Mouse (Mus musculus): Measurements from ENCODE around the gene Pcgf3. TPM values are rescaled to one million over a fixed set of nuclear protein-coding genes. Genes with fewer than 3 reads are reported as not detected.

The Pcgf3 gene
- polyA plus RNA-seq, 1 experiment from 2014 or later: 27.1 TPM

DNA sequence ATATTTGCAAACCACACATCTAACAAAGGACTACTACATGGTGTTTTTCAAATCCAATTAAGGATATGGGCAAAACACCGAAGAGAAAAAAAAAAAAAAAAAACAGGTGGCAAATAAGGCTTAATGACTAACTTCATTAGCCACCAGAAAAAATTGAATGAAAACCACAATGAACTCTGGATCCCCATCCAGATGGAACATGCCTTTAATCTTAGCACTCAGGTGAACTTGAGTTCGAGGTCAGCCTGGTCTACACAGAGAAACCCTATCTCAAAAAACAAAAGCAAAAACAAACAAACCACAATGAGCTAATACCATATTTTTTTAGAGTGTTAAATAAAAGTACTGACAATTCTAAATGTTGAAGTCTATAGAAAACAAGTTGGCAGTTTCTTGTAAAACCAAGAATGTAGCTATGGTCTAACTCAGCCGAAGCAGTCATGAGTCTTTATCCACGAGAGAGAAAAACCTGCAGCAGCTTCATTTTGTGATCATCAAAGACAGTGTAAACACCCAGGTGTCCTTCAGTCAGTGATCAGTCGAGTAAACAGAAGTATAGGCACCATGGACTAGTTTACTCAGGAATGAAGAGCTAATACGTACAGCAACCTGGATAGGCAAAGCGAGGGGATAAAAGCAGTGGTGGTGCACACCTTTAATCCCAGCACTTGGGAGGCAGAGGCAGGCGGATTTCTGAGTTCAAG, 10.0 kb upstream of the Pcgf3 start:
- WGBS: 78% methylated on average over 8 of the region's 8 CpGs
- H3K4me1 ChIP-seq (replicated peaks): no peaks in the 10 kb centered on the region; the same call in 1 of the 2 replicates
- H3K27me3 ChIP-seq: peaks cover 24% of the 10 kb centered on the region
- H3K4me2 ChIP-seq: no peak overlapping the region
- H3K9ac ChIP-seq: no peak overlapping the region
- no peaks in the 10 kb centered on the region for H3K36me3 ChIP-seq
- no peak overlapping the region for H3K4me3 ChIP-seq
- H3K27ac ChIP-seq (replicated peaks): no peak overlapping the region
- no peak for ATAC-seq (ENCODE audit: low read depth)
- no peaks in the 10 kb centered on the region for H3K9me3 ChIP-seq

DNA sequence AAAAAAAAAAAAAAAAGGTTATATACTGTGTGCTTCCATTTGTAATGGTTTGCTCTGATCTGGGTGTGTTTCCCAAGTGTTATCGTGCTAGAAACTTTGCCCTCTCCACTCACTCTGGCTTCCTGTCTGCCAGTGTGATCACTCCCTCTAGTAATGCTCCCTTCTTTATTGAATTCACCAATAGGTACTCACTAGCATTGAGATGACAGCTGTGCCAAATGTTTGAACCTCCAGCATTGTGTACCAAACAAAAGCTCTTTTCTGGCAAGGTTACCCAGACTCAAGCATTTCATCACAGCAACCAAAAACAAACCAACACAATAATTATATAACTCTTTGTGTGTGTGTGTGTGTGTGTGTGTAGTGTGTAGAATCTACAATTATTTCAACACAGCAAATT, 9.4 kb upstream of the Pcgf3 start:
- H3K9ac ChIP-seq: no peak overlapping the region
- no peaks in the 10 kb centered on the region; the same call in 1 of the 2 replicates for H3K4me1 ChIP-seq (replicated peaks)
- 85% methylated on average over 1 of the region's 1 CpGs for WGBS
- H3K4me2 ChIP-seq: no peak overlapping the region
- no peak overlapping the region for H3K4me3 ChIP-seq
- H3K36me3 ChIP-seq: no peaks in the 10 kb centered on the region
- ATAC-seq (ENCODE audit: low read depth): no peak
- H3K9me3 ChIP-seq: no peaks in the 10 kb centered on the region
- no peak overlapping the region for H3K27ac ChIP-seq (replicated peaks)
- peaks cover 23% of the 10 kb centered on the region for H3K27me3 ChIP-seq

DNA sequence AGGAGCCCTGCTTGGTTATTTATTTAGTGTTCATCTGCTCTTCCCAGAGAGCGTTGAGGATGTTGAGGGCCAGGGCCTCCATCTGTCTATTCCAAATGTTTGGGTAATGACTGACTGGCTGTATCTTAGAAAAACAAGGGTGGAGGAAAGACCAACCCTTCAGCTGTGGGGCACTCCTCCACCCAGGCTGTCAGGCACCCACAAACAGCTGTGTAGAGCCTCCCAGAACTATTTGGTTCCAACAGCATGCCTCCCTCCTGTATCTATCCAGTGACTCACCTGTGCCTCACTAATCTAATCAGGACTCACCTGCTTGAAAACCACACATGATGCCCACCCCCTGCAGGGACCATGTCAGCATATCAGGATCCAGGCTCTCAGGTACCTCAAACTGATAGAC, 8.6 kb upstream of the Pcgf3 start:
- 100% methylated on average over 1 of the region's 1 CpGs for WGBS
- Histone ChIP-seq H3K4me3 (no peak overlapping the region), H3K9me3 (no peaks in the 10 kb centered on the region), H3K4me1 (replicated peaks) (no peaks in the 10 kb centered on the region; the same call in 1 of the 2 replicates), H3K27ac (replicated peaks) (no peak overlapping the region), H3K4me2 (no peak overlapping the region), H3K36me3 (no peaks in the 10 kb centered on the region), H3K27me3 (peaks cover 17% of the 10 kb centered on the region), H3K9ac (no peak overlapping the region)
- ATAC-seq (ENCODE audit: low read depth): no peak

DNA sequence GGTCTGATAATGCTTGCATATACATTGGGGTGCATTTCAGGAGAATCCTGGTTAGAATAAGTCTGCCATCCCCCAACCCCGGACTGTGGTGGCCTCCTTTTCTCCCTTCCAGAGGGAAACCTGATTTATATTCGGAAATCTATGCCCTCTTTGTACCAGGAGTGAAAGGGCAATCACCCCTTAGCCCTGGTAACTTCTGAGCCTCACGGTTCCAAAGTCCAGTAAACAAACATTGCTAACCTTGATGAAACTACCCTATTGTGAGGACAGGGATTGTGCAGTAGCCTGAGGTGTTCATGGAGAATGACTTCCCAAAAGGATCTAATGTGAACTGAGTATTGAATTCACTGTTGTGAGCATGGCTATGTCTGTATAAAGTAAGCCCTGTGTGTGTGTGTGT, 6.9 kb upstream of the Pcgf3 start:
- Histone ChIP-seq H3K4me2 (no peak overlapping the region), H3K27ac (replicated peaks) (no peak overlapping the region), H3K27me3 (peaks cover 19% of the 10 kb centered on the region), H3K4me3 (no peak overlapping the region), H3K9ac (no peak overlapping the region), H3K4me1 (replicated peaks) (no peaks in the 10 kb centered on the region), H3K9me3 (no peaks in the 10 kb centered on the region), H3K36me3 (no peaks in the 10 kb centered on the region)
- WGBS: 34% methylated on average over 3 of the region's 3 CpGs
- ATAC-seq (ENCODE audit: low read depth): no peak

DNA sequence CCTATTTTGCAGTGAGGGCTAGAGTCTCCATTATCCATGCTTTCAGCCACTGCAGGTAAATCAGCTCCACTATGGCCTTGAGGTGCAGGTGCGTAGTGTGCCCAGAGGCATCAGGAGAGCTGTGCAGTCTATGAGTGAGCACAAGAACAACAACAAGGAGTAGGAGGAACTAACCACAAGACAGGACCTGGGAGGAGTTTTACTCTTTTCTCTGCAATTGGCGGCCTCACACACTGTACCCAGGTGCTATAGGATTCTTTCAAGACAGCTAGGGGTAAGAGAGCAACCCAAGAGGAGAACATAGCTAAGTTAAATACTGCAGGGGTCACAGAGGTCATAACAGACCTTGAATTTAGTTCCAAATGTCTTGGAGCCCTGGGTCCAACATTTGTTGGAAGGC, 2.3 kb upstream of the Pcgf3 start:
- Histone ChIP-seq H3K4me3 (no peak overlapping the region), H3K27me3 (peaks cover 24% of the 10 kb centered on the region), H3K27ac (replicated peaks) (no peak overlapping the region), H3K36me3 (no peaks in the 10 kb centered on the region), H3K4me1 (replicated peaks) (peaks cover 24% of the 10 kb centered on the region), H3K9ac (no peak overlapping the region), H3K4me2 (no peak overlapping the region), H3K9me3 (no peaks in the 10 kb centered on the region)
- no peak for ATAC-seq (ENCODE audit: low read depth)
- 82% methylated on average over 2 of the region's 2 CpGs for WGBS

DNA sequence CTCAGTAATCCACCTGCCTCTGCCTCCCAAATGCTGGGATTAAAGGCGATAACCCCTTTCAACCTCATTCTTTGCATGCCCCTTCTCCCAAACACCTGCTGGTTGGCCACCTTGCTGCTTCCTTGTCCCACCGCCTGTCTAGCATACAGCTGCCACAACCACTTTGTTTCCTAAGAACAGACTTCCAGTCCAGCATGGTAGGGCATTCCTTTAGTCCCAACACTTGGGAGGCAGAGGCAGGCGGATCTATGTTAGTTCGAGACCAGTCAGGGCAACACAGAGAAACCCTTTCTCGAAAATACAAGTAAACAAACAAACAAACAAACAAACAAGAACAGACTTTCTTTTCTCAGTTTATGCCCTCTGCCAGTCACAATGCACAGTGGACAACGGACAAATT, 571 bp upstream of the Pcgf3 start:
- Histone ChIP-seq H3K9me3 (no peaks in the 10 kb centered on the region), H3K4me2 (peak overlapping the region; percentile 99), H3K27ac (replicated peaks) (0 out of 2 replicates have a peak overlapping the region, but pooled peaks have one; percentile 13), H3K4me3 (peak overlapping the region; percentile 98), H3K27me3 (peaks cover 24% of the 10 kb centered on the region), H3K9ac (peak overlapping the region; percentile 99), H3K4me1 (replicated peaks) (peaks cover 41% of the 10 kb centered on the region), H3K36me3 (no peaks in the 10 kb centered on the region)
- peak; percentile 6; the same call in 1 of the 2 replicates for ATAC-seq (ENCODE audit: low read depth)
- WGBS: 50% methylated on average over 6 of the region's 6 CpGs

DNA sequence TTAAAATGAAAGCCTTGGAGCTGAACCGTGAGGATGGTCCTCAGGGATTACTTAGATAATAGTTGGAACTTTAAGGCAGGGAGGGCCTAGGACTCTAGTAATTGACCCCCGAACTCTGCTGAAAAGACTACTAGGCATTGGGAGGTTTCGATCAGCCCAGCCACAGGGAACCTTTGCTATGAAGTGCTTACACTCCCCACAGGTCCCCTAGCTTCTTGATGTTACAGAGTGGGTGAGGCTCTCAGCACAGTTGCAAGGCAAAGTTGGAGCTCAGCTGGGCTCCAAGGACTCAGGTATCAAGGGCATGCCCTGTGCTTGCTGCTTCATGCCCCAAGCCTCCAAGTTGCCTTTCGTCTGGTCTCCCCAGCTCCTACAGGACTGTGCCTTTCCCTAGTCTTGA, 1.4 kb downstream of the Pcgf3 start:
- Histone ChIP-seq H3K4me2 (peak overlapping the region; percentile 99), H3K27ac (replicated peaks) (no peak overlapping the region; the same call in 1 of the 2 replicates), H3K9ac (peak overlapping the region; percentile 99), H3K36me3 (no peaks in the 10 kb centered on the region), H3K4me1 (replicated peaks) (peaks cover 61% of the 10 kb centered on the region), H3K4me3 (peak overlapping the region; percentile 98), H3K9me3 (no peaks in the 10 kb centered on the region), H3K27me3 (peaks cover 24% of the 10 kb centered on the region)
- WGBS: 45% methylated on average over 4 of the region's 4 CpGs
- no peak for ATAC-seq (ENCODE audit: low read depth)

DNA sequence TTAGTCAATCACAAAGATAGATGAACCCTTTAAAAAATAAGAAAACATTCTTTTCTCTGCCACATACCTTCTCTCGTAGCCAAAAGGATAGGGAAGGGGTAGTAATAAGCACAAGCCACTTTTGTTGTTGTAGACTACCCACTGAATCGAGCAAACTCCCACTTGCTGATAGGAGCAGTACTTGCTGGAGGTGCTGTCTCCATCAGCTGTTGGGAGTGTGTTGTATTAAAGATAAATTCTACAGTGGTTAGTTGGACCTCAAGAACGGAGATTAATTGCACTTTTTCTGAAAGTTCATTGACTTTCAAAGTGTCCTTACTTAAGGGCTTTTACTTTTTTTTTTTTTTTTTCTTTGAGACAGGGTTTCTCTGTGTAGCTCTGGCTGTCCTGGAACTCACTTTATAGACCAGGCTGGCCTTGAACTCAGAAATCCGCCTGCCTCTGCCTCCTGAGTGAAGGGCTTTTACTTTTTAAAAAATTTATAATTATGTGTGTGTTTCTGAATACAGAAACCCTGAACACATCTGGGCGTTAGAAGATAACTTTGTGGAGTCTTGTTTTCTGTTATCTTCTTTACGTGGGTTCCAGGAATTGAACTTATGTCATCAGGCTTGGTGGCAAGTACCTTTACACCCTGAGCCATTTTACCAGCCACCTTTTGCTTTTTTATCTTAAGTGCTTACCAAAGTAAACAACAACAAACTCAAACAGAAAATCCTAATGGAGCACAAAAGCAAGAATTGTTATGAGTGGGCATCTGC, 4.3 kb downstream of the Pcgf3 start:
- H3K9ac ChIP-seq: no peak overlapping the region

DNA sequence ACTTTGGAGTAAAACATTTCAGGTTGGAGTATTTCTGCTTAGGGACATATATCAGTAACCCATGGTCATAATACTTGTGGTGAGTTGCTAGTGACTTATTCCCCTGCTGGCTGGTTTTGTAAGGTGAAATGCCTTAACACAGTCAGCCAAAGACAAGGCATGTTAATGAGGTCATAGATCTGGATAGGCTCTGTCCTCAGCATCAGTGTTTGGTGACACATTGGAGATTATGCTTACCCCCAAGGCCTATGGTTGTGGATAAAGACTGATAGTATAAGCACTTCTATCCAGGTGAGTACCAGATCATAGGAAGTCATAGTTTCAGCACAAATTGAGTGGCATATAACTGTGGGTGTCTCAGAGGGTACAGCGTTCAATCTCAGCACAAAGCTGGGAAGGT, 5.6 kb downstream of the Pcgf3 start:
- no peak overlapping the region for H3K4me2 ChIP-seq
- H3K9me3 ChIP-seq: no peaks in the 10 kb centered on the region
- no peak for ATAC-seq (ENCODE audit: low read depth)
- WGBS: 95% methylated on average over 1 of the region's 1 CpGs
- H3K27ac ChIP-seq (replicated peaks): no peak overlapping the region
- peaks cover 66% of the 10 kb centered on the region for H3K4me1 ChIP-seq (replicated peaks)
- no peaks in the 10 kb centered on the region for H3K27me3 ChIP-seq
- H3K36me3 ChIP-seq: peaks cover 3% of the 10 kb centered on the region; the same call in 1 of the 2 replicates
- no peak overlapping the region for H3K4me3 ChIP-seq
- no peak overlapping the region for H3K9ac ChIP-seq

More for the DNA sequence above, 4.3 kb downstream of the Pcgf3 start:
- no peaks in the 10 kb centered on the region for H3K9me3 ChIP-seq
- peaks cover 71% of the 10 kb centered on the region for H3K4me1 ChIP-seq (replicated peaks)
- no peak overlapping the region for H3K4me3 ChIP-seq
- 90% methylated on average over 6 of the region's 6 CpGs for WGBS
- no peaks in the 10 kb centered on the region for H3K27me3 ChIP-seq
- no peak overlapping the region for H3K4me2 ChIP-seq
- no peak for ATAC-seq (ENCODE audit: low read depth)
- no peak overlapping the region for H3K27ac ChIP-seq (replicated peaks)
- no peaks in the 10 kb centered on the region for H3K36me3 ChIP-seq

DNA sequence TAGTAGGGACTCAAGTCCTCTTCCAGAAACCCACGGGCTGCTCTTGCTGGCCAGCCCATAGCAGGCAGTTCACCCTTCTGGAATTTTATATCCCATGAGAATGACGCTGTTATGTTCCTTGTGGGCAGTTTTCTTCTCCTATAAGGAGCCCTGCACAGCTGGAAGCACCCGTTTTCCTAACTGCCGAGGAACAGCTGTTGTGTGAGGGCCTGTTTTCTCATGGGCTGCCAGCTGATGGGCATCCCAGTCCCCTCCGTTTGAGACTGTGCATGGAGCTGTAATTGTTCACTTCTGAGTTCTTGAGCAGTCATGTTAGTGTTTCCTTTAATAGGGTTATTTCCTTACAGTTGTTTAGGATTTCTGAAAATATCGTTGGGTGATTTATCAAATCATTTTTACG, 8.6 kb downstream of the Pcgf3 start:
- H3K9me3 ChIP-seq: no peaks in the 10 kb centered on the region
- no peak overlapping the region for H3K27ac ChIP-seq (replicated peaks)
- peaks cover 38% of the 10 kb centered on the region for H3K4me1 ChIP-seq (replicated peaks)
- no peak for ATAC-seq (ENCODE audit: low read depth)
- H3K9ac ChIP-seq: no peak overlapping the region
- 72% methylated on average over 7 of the region's 7 CpGs for WGBS
- H3K4me2 ChIP-seq: no peak overlapping the region
- no peak overlapping the region for H3K4me3 ChIP-seq
- H3K36me3 ChIP-seq: peaks cover 33% of the 10 kb centered on the region
- H3K27me3 ChIP-seq: no peaks in the 10 kb centered on the region

DNA sequence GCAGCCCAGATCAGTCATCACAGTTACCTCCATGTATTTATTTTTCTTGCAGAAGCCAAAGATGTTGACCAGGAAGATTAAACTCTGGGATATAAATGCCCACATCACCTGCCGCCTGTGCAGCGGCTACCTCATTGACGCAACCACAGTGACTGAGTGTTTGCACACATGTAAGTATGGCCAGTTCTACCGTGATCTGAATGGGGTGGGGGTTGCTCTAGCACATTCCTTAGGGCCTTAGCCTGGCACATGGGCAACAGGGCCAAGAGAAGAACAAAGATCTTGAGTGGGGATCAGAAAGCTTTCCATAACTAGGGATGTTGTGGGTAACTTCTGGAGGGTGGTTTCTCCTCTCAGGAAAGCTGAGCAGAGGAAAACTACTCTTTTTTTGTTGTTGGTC, 12.7 kb downstream of the Pcgf3 start:
- peaks cover 72% of the 10 kb centered on the region for H3K36me3 ChIP-seq

DNA sequence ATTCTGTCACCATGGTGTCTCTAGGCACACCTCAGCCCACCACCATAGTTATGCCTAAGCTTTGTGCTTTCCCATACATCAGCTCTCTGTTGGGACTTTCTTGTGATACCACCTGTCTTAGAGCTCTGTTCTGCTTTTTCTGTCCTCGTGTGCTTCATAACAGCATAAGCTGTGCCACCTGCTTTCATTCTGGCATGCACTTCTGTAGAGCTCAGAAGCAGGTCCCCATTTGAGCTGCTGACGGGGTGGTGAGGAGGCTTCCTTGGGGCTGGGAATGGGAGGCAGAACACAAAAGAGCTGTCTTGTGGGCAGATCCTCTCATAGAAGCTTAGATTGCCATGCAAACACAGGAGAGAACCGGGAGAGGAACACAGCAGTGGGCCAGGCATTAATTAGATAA, 14.9 kb downstream of the Pcgf3 start:
- Histone ChIP-seq H3K9ac (no peak overlapping the region), H3K4me2 (no peak overlapping the region), H3K4me3 (no peak overlapping the region), H3K27me3 (no peaks in the 10 kb centered on the region), H3K4me1 (replicated peaks) (no peaks in the 10 kb centered on the region), H3K36me3 (peaks cover 78% of the 10 kb centered on the region), H3K9me3 (no peaks in the 10 kb centered on the region), H3K27ac (replicated peaks) (no peak overlapping the region)
- 90% methylated on average over 3 of the region's 3 CpGs for WGBS
- no peak for ATAC-seq (ENCODE audit: low read depth)

More for the DNA sequence above, 12.7 kb downstream of the Pcgf3 start:
- H3K9me3 ChIP-seq: no peaks in the 10 kb centered on the region
- no peak overlapping the region for H3K27ac ChIP-seq (replicated peaks)
- H3K4me1 ChIP-seq (replicated peaks): peaks cover 10% of the 10 kb centered on the region
- 89% methylated on average over 4 of the region's 4 CpGs for WGBS
- no peak for ATAC-seq (ENCODE audit: low read depth)
- no peak overlapping the region for H3K4me3 ChIP-seq
- H3K4me2 ChIP-seq: no peak overlapping the region
- no peak overlapping the region for H3K9ac ChIP-seq
- no peaks in the 10 kb centered on the region for H3K27me3 ChIP-seq

Data from neural tube, embryonic 13.5 days (tissue).